Mouse (Mus musculus): ENCODE data around the gene Cox7a2l.
A peak's percentile ranks its signal among the peaks of the same experiment; 100 is the strongest.

Gene Cox7a2l

DNA sequence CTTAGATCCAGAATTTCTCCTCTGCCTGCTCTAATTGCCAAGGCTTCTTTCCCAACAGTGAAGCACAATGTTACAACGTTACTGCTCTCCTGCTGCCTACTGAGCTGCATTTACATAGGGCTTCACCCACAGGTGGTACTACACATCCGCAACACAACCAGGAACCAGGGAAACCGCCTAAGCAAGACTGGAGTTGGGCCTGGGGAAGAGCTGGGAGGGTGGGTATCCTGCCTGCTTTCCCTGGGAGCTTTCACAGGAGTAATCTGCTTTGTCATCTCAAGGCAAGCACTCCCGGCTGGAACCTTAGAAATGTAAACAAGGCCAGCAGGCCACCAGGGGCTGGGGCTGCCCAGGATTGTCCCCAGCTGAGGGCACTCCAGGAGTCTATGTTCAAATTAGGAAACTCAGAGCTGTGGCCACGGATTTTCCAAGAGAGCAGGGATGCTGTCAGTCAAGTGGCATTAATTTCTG lies 9.0 kb upstream of the Cox7a2l start:
- DNase-seq, result no peak

- no peak for DNase-seq
Measured at GRCm38 (mm10) chr17:83525596-83525995, 8.5 kb upstream of the Cox7a2l start.

- DNase-seq, result no peak
Measured at GRCm38 (mm10) chr17:83524753-83525152, 7.6 kb upstream of the Cox7a2l start.

DNA sequence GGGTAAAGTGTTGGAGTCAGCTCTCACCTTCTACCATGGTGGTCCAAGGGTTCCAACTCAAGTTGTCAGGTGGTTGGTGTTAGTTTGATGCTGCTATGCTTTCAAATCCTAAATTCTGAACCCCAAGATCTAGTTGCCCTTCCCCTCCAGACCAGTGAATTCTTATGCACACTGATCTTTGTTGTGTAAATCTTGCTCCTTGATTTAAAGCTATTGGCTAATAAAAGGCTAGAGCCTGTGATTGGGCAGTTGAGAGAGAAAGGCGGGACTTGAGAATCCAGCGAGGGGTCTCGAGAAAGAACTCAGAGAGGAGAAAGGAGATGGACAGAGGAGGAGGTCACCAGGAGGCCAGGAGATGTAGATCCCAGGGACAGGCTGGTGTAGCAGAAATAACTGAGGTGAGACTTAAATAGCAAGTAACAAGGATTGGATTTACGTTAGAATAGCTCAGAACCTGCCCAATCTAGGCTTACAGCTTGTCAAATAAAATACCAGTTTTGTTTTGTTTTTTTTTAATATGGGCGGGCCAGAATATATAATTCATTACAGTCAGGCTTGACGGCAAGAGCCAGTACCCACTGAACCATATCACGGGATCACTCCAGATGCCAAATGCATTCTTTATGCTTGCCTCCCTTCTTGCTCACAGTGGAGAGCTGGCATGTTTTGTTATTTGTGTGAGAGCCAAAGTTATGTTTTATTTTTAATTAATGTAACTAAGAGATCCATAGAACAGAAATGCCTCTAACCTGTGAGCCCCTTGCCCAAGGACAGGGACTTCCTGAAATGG lies 5.7 kb upstream of the Cox7a2l start:
- peak; percentile 35 for DNase-seq

GRCm38 (mm10) chr17:83521881-83522280 lies 4.8 kb upstream of the Cox7a2l start:
- no peak for DNase-seq

DNA sequence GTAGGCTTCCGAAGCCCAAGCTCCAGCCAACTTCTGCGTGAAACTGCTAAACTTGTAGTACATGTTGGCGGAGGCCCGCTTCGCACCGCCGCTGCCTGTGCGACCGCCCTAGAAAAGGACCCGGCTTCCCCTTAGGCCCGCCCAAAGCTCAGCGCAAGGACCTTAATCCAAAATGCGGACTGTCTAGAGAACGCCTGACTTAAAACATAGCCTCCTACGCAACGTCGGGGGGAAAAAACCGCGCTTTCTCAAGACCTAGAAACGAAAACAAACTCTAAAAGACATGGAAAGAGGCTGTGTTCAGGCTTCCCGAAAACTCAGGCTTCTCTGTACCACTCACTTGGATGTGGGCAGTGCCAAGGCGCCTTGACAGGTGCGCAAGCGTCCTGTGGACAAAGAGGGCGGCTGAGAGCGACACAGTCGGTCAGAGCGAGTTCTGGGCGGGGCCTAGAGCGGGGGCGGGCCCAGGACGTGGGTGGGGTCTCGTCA lies 2.9 kb downstream of the Cox7a2l start:
- DNase-seq, result peak; percentile 91

GRCm38 (mm10) chr17:83513655-83514212 lies 3.4 kb downstream of the Cox7a2l start:
- no peak for DNase-seq

GRCm38 (mm10) chr17:83512130-83512529 lies 5.0 kb downstream of the Cox7a2l start:
- DNase-seq, result no peak

DNA sequence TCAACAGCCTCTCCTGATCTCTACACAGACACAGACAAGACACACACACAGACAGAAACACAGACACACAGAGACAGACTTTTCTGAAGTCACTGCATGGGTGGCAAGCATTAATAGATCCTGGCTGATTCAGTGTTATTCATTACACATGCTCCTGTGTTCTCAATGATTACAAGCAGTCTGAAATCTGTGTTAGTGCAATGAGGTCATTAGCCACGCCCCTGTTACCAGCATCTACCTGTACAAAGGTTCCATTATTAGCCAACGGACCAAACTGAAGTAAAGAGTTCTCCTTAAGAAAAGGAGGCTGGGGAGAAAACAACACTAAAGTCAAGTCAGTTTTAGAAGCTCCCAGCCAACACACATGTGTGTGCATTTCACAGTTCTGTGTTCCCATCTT lies 13.4 kb downstream of the Cox7a2l start:
- no peak for DNase-seq

- DNase-seq, result no peak
Measured at GRCm38 (mm10) chr17:83499692-83500091, 17.4 kb downstream of the Cox7a2l start.

DNA sequence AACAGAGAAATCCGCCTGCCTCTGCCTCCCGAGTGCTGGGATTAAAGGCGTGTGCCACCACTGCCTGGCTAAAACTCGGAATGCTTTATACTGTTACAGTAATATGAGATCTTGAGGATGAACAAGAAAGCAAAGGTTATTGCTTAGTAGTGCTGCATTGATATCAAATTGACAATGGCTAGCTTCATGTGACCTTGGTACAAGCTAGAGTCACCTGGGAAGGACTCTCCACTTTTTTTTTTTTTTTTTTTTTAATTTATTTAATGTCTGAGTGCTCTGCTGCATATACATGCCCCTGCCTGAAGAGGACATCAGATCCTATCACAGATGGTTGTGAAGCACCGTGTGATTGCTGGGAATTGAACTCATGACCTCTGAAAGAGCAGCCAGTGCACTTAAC lies 18.2 kb downstream of the Cox7a2l start:
- no peak for DNase-seq

- DNase-seq, result no peak
Measured at GRCm38 (mm10) chr17:83487762-83488161, 29.4 kb downstream of the Cox7a2l start.

DNA sequence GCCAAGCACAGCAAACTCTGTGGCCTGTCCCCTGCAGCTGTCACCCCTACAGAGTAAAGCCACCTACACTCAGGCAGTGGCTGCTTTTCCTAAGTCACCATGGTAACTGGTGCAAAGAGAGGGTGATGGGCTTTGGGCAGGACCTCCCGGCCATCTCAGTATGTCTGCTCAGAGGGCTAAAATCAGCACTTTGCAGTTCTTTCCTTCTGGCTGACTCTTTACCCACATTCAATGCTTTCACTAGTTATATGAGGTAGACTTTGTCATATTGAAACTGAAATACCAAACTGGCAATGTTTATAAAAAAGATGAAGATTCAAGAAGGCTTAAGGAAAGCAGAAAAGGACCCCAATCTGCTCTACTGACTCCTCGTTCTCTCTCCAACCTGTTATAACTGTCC lies 33.3 kb downstream of the Cox7a2l start:
- DNase-seq, result no peak

DNA sequence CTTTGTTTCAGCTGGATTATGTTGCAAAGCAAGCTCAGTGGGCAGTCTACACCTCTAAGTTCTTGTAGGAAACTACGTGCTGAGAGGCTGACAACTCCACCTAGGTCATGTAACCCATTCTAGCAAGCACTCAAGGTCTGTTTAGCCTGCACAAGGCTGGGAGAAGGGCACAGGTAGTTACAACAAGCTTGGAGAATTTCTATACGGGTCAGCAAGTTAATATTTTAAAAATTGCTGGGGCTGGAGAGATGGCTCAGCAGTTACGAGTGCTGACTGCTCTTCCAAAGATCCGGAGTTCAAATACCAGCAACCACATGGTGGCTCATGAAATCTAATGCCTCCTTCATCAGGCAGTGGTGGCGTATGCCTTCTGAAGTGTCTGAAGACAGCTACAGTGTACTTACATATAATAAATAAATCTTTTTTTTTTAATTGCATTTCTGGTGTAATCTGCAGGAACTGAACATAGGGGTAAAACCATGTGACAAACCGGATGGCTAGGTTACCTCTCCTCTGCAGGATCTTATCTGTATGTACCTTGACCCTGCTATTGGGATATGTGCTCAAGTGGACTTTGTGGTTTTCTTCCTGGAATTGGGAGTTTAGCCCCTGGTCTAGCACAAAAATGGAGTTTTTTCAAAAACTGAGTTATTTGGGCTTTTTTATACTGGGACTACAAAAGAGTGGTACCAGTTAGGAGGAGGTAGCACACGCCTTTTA lies 34.2 kb downstream of the Cox7a2l start:
- DNase-seq, result peak; percentile 19

GRCm38 (mm10) chr17:83481551-83481950 lies 35.6 kb downstream of the Cox7a2l start:
- peak; percentile 8 for DNase-seq

GRCm38 (mm10) chr17:83477089-83477488 lies 40.0 kb downstream of the Cox7a2l start:
- no peak for DNase-seq

DNA sequence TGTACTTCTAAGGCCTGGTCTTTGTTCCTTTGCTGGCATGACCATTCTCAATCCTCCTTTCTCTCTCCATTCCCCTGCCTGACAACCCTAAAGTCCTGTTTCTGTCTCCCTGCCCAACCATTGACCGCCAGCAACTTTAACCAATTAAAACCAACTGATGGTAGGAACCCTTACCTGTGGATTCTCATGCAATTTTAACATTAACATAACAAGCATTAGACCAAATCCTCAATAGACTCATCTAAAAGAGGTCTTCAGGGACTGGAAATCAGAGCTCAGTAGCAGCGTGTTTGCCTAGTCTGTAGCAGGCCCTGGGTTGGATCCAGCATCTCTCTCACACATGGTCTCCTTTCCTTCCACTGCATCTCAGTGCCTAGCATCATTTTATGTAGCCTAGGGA lies 47.5 kb downstream of the Cox7a2l start:
- no peak for DNase-seq

DNA sequence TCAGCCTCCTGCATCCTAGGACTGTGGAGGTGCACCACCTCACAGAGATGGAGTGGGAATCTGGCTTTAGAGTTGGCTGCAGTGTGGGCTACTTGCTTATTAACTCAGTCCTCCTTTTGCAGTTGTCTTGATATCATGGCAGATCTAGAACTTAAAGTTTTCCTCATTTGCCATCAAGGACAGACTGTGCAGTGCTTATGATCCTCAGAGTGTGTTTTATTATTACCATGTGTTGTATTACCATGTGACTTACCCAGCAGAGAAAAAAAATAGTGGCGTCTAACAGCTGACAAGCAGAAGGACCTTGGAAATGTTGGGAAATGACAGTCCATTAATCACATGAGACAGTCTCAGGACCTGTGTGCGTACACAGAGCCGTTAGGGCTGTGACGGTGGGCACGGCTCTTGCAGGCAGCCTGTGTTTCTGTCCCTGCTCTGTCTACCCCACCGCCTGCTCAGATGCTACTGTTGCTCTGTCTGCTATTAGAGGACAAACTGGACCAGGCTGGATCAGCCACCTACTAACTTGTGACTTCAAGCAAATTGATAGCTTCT lies 50.4 kb downstream of the Cox7a2l start:
- DNase-seq, result no peak

DNA sequence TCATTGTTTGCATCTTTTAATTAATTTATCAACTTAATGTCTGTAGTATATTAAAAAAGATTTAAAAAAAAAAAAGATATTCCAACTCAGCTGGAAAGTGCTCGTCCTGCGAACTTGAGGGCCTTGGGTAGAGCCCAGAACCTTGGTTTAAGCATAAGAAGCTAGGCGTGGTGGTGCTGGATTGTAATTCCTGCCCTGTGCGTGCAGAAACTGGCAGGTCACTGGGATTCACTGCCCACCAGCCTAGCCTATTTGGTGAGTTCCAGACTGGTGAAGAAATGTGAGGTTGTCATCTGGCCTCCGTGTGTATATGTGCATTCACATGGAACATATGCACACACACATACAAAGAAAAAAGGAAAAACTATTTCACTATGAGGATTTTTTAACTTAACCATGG lies 51.2 kb downstream of the Cox7a2l start:
- no peak for DNase-seq

- no peak for DNase-seq
Measured at GRCm38 (mm10) chr17:83457271-83457670, 59.9 kb downstream of the Cox7a2l start.

DNA sequence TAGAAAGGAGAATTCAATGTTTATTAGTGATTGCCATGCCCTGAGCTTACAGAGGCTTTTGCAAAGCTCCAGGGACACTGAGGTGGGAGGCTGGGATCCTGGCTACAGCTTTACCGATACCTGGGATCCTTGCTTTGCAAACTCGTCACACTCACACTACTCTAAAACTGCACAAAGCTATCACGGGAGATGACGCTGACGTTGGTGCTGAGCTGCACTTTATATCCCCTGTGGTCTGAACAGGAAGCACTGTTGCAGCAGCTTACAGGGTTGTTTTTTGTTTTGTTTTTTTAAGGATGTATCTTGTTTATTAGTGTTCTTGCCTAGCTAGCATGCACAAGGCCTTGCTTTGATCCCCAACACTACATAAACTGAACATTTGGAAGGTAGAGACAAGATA lies 63.5 kb downstream of the Cox7a2l start:
- no peak for DNase-seq

GRCm38 (mm10) chr17:83452451-83452850 lies 64.7 kb downstream of the Cox7a2l start:
- DNase-seq, result no peak
